Mouse (Mus musculus): ENCODE measurements around the gene Phpt1.
"Not testable (repeated sequence)": the region's sequence is repeated elsewhere in the genome, so short reads cannot be mapped to it uniquely, and the experiment has no call there.

Phpt1 gene

DNA sequence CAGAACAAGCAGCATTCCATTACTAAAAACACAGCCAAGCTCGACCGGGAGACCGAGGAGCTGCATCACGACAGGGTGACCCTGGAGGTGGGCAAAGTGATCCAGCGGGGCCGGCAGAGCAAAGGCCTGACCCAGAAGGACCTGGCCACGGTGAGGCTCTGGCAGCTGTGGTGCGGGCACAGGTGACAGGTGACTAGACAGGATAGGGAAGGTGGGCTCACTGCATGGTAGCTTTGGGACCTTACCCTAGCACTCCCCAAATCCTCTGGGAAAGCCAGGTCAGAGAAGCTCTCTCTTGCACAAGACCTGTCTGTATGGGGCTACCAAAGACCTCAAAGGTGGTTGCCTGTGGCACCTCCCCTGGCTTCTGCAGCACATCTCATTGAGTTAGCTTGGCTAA lies 14.5 kb downstream of the Phpt1 start:
- DNase-seq (ENCODE audit: low spot score): no peak

DNA sequence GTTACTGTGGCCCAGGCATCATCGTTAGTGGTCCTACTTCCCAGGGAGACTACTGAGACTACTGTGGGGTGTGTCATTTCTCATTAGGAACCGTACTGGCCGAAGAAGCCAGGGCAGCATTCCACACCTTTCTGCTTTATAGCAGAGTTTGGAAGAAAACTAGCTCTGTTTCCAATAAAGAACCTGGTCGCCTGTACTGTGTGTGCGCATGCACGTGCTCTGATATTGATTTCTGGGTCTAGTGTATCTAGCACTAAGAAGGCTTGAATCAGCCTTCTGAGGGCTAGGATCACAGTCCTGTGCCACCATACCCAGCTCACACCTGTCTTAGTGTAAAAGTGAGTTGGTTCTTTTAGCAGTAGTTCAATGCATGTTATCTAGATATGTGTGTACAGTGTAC lies 16.2 kb downstream of the Phpt1 start:
- DNase-seq (ENCODE audit: low spot score): no peak

- no peak for DNase-seq (ENCODE audit: low spot score)
Observed at GRCm38 (mm10) chr2:25557964-25558360, 17.1 kb downstream of the Phpt1 start.

- peak; percentile 95 for DNase-seq (ENCODE audit: low spot score)
Observed at GRCm38 (mm10) chr2:25557221-25557963, 17.6 kb downstream of the Phpt1 start, which contains the start of gene Edf1. Edf1 (plus strand) TSS chr2:25557847.

DNA sequence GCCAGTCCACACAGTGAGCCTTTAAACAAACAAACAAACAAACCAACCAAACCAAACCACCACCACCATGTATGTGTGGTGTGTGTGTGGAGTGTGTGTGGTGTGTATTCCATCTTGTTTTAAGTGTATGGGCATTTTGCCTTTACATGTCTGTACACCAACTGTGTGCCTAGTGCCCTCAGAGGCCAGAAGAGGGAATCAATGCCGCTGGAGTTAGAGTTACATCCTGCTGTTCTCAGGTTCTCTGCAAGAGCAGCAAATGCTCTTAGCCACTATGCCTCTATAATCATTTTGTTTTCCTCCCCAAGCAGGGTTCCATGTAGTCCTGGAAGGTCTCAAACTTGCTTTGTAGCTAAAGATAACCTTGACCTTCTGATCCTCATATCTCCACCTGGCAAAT lies 18.7 kb downstream of the Phpt1 start:
- DNase-seq (ENCODE audit: low spot score): no peak

DNA sequence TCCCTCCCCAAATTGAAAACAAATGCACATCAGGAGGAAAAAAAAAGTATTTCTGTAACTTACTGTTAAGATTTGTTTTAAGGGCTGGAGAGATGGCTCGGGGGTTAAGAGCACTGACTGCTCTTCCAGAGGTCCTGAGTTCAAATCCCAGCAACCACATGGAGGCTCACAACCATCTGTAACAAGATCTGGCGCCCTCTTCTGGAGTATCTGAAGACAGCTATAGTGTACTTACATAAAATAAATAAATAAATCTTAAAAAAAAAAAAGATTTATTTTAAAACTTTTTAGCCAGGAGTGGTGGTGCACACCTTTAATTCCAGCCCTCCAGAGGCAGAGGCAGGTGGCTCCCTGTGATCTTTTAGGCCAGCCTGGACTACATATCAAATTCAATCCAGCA lies 19.5 kb downstream of the Phpt1 start:
- DNase-seq (ENCODE audit: low spot score): not testable (repeated sequence)

GRCm38 (mm10) chr2:25553171-25553786 lies 21.7 kb downstream of the Phpt1 start:
- DNase-seq (ENCODE audit: low spot score): not testable (repeated sequence)

DNA sequence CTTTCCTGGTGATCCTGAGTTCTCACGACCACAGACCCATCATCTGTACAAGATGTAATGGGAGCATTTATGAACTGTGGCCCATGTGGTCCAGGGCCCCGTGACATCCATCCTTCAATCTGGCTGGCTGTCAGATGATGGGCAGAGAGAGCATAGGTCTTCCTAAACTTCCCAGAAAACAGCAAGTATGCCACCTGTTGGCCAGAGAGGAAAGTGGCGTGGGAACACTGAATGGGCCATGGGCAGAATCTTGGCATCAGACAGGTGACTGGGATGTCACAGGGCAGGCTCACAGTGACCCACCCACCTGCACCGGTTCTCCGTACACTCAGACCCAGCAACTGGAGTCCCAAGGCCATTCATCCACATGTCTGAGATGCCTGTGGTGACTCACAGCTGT lies 23.8 kb downstream of the Phpt1 start:
- peak; percentile 64 for DNase-seq (ENCODE audit: low spot score)

DNA sequence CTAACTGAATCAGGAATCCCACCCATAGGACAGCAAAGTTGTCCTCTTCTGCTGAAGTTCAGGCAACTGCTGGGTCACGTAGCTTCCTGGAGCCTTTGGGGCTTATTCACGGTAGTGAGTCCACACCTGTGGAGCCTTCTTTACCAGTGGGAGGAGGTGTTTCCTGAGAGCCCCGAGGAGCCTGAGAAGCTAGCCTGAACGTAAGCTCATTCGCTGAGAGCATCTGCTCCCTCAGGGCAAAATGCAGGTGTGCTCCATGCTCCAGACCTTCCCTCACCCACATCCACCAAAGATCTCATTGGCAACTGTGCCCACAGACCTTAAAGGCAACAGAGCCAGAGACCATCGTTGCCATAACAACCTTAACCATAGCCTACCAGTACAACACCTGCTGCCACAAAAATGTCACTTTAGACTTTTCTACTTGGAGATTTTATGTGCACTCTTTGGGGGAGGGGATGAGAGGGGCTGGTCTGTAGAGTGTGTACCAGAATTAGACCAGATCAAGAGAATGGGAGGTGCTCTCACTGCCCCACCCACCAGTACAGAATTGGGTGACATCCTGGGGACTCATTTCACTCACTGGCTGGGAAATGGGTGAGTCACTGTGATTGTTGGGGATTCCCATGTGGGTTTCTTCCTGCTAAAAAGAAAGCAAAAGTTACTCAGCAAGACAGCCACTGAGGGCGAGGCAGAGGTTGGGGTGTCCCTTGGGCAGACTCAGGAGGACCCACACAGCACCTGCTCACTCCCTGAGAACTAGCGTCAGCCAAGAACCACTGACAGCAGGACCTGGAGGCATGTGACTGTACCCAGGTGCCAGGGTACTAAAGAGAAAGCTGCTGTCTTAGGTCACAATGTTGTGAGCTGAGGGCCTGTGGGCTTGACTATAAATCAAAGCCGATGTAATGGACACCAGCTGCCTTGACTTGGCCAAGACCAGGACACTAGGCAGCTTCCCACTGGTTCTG lies 25.7 kb downstream of the Phpt1 start:
- no peak for DNase-seq (ENCODE audit: low spot score)

GRCm38 (mm10) chr2:25546811-25547491 lies 28.1 kb downstream of the Phpt1 start, which contains the start of gene Traf2:
Traf2 (minus strand) TSS chr2:25546940.
- DNase-seq (ENCODE audit: low spot score): peak; percentile 99

DNA sequence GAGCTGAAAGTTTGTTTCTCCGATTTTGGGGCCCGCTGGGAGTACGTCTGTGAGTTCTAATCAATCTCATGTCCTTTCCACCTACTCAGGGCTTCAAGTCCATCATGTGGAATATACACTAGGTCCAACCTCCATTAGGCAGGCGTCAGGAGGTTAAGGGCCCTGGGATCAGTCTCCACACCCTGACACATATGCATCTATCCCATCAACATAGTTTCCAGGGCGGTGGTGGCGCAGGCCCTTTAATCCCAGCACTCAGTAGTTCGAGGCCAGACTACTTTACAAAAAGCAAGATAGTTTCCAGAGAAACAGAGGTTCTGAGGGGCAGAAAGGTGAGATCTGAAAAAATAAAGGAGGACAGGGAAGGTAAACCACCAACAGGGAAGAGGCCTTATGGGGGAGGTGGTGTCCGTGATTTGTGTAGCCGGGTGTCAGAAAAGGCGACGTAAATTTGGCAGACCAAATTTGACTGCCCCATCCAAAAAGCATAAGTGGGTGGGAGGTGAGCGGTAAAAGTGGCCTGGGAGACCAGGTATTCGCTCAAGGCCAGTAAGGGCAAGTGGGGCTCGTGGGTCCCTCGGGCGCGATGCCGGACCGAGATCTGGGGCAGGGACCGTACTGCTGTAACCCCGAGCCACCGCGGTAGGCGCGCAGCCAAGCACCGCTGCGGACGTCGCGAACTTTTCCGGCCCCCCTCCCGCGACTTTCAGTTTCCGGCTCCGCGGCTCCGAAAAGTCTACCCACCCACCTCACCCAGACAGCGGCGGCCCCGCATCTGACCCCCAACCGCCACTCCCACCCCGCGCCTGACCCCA lies 28.8 kb downstream of the Phpt1 start:
- no peak for DNase-seq (ENCODE audit: low spot score)

GRCm38 (mm10) chr2:25541644-25542367 lies 33.2 kb downstream of the Phpt1 start:
- no peak for DNase-seq (ENCODE audit: low spot score)

- no peak for DNase-seq (ENCODE audit: low spot score)
Observed at GRCm38 (mm10) chr2:25540541-25540948, 34.5 kb downstream of the Phpt1 start.

- DNase-seq (ENCODE audit: low spot score): no peak
Observed at GRCm38 (mm10) chr2:25536531-25536930, 38.5 kb downstream of the Phpt1 start.

GRCm38 (mm10) chr2:25534866-25535182 lies 40.2 kb downstream of the Phpt1 start:
- DNase-seq (ENCODE audit: low spot score): no peak

- DNase-seq (ENCODE audit: low spot score): peak; percentile 65
Observed at GRCm38 (mm10) chr2:25534178-25534865, 40.7 kb downstream of the Phpt1 start.

DNA sequence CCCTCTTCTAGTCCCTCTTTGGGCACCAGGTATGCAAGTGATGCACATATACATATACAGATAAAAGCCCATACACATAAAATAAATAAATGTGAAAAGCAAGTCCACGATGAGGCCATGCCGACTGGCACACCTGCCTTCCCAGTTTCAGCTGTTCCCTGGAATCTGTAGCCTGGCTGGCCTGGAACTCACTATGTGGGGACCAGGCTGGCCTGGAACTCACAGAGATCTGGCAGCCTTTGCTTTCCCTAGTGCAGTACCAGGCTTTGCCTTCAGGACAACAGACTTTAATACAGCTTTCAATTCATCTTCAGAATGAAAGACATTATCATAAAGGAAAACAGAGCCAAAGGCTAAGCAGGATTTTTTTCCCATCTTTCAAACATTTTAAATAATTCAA lies 41.3 kb downstream of the Phpt1 start:
- no peak for DNase-seq (ENCODE audit: low spot score)

DNA sequence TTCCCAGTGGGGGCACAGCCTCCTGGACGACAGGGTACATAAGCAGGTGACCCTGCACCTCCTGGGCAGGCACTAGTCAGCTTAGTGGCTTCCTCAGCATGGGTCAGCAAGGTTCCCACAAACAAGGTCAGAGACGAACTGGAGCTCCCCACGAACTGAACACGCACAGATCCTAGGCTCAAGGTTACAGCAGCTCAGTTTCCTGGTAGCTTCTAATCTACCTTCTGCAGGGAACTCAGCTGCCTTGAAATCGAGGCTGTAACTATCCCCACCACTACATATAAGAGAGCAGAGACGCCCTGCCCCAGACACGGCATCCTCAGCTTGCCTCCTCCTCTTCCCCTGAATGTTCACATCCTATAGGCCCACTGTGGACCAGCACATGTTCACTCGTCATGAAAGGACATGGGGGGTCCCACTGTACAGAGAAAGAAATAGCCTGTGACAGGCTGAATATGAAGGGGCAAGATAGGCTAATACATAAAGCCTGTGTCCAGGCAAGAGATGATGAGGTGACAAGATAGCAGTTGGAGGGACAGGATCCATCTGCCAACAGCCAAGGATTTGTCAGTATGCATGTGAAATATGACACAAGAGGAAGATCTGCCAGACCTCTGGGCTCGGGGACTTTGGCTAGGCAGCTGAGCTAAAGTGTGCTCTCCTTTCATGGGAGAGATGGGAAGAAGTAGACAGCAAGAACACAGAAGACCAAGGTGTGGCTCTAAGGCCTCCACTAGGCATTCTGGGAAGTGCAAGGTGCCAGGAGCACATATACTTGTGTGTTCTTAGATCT lies 48.3 kb downstream of the Phpt1 start:
- no peak for DNase-seq (ENCODE audit: low spot score)

All from layer of hippocampus, adult 11-12 months (tissue).